Mouse (Mus musculus): ENCODE results near the gene Card14.

Card14 gene

DNA sequence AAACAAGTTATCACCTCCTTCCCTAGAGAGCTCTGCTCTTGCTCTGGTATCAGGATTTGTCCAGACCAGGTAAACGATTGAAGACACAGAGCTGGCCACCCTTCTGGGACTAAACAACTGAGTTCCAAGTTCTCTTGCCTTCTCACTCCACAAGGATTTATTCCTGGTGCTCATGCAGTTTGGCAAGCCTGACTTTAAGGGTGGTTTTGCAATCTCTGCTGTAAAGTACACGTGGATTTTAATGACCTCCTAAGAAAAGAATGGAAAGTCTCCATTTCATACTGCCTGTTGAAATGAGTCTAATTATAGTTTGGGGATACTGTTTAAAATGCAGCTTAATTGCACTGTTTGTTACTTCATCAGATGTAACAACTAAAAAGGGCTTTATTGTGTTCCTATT is 6.6 kb upstream of the Card14 start:
- no peak for DNase-seq (ENCODE audit: extremely low spot score, low spot score)

DNA sequence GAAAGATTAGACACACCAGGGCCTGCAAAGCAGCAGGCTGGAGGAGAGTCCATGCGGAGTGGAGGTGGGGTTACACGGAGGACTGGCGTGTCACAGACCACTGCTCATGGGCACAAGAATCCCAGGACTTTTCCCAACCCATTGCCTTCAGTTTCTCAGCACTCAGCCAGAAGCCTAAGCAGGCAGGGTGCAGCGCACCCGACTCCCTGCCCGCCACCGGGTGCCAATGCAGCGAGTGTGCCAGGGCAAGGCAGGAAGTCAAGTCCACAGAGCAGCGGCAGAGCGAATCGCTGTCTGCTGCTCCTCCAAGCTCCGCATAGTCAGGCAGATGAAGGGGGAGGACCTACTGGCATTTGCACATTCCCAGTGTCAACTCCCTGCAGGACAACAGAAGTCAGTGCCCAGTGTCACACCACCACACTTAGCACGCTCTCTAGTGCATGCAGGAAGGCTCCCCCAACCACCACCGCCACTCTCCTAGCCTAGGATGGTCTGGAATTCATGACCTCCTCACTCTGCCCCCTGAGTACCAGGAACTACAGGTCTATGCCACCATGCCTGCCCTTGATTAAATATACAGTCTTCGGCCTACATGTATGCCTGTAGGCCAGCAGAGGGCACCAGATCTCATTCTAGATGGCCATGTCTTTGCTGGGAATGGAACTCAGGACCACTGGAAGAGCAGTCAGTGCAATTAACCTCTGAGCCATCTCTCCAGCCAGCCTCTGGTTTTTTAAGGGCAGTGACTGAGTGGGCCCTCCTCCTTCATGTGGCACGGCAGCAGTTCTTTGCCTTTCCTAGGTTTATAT is 2.5 kb upstream of the Card14 start:
- peak; percentile 55 for DNase-seq (ENCODE audit: extremely low spot score, low spot score)

DNA sequence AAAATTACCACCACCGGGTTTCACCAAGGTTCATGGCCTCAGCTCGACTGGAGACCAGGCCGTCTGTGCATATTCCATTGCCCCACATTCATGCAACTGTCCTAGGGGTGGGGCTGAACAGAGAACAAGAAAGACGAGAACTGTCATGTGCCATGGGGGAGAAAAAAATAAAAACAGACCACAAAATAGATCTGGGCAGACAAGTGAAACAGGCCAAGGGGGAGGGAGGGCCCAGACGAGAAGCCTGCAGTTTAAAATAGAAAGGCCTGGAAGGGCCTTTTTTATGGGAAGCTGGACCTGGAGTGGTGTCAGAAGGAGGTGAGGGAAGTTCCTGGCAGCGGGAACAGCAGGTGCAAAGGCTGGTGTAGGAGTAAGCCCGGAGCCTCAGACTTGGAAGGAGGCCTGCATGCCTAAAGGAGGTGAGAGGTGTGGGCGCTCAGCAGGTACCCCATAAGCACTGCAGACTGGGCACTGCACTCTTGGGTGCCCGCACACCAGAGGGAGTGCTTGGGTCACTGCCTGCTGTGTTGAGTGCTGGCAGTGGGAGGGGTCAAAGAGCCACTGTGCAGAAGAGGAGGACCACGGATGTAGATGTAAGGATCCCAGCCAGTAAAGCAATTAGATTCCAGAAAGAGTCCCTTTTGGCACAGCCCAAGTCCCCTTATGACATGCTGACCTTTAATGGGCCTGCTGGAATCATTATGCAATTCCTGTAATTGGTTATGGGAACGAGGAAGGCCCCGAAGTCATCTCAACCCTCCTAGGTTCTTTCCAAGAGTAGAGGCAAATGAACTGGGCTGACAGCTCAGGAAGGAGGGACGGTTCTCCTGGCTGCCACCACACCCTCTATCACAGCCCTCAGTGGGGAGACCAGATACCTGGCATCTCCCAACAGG is 558 bp upstream of the Card14 start:
- no peak for DNase-seq (ENCODE audit: extremely low spot score, low spot score)

DNA sequence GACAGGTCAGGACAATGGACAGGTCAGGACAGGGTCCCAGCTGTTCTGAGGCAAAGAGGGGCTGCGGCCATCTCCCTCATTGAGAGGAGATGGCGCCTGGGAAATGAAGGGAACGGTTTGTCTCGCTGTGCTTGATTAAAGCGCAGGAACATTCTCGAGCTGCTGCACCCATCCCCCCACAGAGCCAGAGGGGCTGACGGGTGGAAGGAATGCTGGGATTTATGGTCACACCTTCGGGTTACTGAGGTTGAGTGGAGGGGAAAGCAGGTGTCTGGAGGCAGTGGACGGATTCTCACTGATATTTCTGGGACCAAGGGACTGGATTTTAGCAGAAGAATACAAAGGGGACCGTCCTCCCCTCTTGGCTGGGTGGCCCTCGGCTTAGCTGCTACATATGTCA is 348 bp downstream of the Card14 start:
- DNase-seq (ENCODE audit: extremely low spot score, low spot score), result no peak

DNA sequence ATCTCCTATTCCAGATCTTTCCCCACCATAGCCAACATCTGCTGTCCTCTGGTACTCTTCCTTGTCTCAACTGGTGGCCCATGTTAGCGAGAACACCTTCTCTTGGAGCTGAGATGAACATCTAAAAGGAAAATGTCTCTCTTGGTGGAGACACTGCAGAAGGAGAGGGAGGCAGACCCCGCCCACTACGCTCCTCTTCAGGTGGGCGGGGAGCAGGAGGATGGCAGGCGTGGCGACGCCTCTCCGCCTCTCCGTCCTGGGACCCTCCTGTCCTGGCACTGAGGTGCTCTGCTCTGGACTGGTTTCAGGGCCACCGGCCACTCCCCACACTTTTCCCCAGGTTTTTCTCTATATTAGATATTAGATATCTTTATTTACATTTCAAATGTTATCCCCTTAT is 3.1 kb downstream of the Card14 start:
- no peak for DNase-seq (ENCODE audit: extremely low spot score, low spot score)

DNA sequence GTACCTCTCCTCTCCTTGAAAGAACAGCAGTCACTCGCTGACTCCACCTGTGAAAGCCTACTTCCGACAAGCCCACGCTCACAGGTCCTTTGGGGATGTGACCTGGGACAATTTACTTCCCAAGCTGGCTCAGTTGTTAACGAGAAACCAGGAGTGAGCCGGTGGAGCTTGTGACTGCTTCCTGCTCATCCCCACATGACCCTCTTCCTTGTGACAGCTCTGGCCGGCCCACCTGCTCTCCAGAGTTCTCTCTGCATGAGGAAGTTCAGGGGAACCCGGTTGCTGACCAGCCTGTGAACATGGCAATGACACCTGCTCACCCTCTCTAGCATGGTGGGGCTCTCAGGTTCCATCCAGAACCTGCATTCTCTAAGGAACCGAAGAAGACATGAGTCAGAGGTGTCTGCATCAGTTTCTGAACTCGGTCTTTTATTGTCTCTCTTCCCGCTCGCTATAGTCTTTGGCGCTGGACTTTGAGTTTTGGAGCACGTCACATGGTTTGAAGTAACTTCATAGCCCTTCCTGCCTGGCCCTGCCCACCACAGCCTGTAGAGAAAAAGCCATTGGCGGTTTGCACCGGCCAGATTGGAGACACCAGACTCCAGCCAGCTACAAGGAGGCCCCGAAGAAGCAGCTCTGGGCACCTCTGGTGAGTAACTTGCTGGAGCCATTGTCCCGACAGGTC is 6.8 kb downstream of the Card14 start:
- DNase-seq (ENCODE audit: extremely low spot score, low spot score), result no peak

DNA sequence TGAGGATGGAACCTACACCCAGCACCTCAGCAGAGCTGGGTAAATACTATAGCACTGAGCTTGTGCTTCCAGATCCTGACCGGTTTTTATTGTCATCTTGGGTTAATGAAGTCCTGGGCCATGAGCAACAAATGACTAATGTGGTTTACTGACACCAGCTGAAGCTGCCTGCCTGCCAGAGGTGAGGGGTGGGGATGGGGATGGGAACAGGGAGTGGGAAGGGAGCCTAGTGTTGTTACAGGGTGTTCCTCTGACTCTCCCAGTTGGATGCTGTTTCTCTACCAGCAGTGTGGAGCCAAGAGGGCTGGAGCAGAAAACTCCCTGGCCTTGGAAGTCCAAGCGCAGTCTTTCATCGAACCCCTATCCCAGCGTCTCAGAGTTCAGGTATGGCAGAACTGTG is 9.2 kb downstream of the Card14 start:
- no peak for DNase-seq (ENCODE audit: extremely low spot score, low spot score)

DNA sequence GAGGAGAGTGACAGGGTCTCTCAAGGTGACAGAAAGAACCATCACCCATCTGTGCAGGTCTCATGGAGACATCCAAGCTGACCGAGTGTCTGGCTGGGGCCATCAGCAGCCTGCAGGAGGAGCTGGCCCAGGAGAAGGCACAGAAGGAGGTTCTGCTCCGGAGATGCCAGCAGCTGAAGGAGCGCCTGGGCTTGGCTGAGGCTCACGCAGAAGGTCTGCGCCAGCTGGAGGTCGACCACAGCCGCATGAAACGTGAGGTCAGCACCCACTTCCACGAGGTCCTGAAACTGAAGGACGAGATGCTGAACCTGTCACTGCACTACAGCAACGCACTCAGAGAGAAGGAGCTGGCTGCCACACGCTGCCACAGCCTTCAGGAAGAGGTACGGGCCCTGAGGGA is 15.0 kb downstream of the Card14 start:
- DNase-seq (ENCODE audit: extremely low spot score, low spot score), result no peak

DNA sequence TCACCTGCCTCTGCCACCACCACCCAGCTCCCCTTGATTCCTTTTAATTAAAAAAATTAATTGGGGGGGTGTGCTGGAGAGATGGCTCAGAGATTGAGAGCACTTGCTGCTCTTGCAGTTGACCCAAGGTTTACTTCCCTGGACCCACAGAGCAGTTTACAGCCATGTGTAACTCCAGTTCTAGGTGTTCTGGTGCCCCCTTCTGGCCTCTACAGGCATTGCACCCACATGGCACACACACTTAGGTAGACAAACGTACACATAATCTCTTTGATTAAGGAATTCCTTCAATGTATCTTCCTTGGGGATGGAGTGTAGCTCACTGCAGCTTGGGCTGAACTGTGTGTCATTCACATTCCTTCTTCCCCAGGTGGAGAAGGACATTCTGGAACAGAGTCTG is 17.5 kb downstream of the Card14 start:
- DNase-seq (ENCODE audit: extremely low spot score, low spot score), result no peak

DNA sequence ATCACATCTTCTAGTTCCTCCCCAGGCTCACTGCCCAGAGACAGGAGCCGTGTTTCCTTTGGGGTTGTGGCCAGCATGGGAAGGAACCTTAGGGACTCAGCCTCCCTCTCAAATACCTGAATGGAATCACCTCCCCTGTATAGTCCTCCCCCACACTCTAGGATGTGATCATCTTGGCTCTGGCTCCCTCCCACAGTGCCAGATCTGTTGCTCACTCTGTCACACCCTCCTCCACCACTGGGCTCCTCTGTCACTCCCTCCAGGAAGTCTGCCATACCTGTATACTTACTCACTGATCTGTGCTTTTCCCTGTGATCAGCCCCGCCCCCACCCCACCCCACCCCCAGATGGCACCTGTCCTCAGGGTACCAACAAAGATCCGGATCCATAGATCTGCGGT is 23.0 kb downstream of the Card14 start:
- DNase-seq (ENCODE audit: extremely low spot score, low spot score), result no peak

DNA sequence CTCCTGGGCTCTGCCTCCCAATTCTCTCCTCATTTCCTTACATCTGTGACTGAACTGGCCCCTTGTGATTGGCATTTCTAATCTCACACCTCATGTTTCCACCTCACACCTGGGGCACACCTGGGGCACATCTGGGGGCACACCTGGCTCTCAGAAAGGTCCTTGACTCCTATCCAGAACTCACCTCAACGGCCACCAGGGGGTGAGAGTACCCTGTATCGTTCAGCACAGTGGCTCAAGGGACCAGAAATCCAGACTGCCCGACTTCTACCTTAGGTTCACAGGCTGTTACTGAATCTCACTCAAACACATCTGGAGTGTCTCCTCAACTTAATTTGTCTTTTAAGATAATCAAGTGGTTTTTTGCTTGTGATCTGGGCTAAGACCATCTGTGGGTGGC is 24.4 kb downstream of the Card14 start:
- no peak for DNase-seq (ENCODE audit: extremely low spot score, low spot score)

DNA sequence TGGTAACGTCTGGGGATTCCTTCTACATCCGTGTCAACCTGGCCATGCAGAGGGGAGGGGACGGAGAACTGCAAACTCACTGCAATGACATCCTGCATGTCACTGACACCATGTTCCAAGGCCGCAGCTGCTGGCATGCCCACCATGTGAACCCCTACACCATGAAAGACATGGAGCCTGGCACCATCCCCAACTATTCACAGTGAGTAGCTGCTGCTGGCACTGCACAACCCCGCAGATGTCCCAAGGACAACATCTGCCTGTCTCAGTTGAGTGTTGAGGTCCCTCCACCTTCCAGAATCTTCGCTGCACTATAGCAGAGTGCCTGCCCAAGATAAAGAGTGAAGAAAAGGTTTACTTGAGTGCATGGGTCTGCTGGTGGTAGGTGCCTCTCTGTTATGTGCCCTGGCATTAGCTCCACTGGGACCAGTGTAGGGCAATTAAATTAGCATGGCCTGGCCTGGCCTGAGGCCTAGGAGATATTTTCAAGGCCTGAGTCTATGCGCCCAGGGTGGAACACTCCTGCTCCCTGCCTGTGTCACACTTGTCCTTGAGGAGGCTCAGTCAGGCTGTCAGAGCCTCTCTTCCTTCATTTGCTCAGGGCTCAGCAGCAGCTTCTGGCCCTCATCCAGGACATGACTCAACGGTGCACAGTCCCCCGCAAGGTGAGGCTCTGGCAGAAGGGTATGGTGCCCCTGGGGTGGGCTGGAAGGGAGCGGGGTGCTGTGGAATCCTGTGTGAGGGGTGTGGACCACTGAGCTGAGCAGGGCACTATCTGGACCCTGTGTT is 30.9 kb downstream of the Card14 start:
- no peak for DNase-seq (ENCODE audit: extremely low spot score, low spot score)

DNA sequence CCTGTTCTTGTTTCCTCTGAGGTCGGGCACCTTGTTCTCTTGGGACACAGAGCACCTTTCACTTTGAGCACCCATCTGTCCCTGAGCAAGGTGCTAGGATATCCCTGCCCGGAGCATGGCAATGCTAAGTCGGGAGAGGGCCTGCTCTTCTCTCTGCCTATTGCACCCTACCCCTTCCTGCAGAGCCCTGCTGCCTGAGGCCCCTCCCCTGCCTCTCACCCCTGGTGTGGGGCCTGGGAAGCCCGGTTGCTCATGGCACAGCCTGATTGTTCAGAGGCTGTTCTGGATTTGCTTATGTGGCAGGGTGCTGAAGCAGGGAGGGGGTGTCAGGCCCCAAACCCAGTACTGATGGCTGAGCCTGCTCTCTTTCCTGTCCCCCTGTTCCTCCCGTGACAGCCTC is 31.6 kb downstream of the Card14 start:
- no peak for DNase-seq (ENCODE audit: extremely low spot score, low spot score)

DNA sequence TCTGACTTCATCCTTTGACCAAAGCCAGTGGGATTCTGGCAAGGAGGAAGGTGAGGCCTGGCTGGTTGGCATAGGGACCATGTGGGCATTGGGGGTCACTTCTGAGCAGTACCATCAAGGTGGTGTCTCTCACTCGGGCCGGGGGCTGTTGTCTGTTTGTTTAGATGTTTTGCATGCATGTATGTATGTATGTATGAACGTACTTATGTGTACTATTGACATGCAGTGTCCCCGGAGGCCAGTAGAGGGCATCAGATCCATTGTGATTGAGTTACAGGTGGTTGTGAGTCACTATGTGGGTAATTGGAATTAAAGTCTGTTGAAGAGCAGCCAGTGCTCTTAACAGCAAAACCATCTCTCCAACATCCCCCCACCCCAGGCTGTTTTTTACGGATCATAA is 32.1 kb downstream of the Card14 start:
- DNase-seq (ENCODE audit: extremely low spot score, low spot score), result peak; percentile 80

DNA sequence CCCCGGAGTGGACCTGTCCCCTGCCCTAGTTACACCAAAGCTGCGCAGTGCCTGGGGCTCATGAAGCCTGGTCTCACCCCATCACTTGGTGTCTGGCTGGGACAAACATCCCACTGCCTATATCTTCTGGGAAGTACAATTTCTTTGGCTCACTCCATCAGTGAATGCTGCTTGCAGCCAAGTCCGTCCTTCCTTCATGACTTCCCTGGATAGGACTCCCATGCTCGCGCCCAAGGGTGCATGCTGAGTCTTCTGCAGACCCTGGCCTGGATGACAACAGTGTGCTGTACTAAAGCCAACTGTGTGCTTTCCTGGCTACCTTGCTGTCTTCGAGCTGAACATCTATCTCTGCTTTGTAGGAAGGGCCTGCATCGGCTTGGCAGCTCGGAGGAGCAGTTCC is 36.6 kb downstream of the Card14 start:
- no peak for DNase-seq (ENCODE audit: extremely low spot score, low spot score)

DNA sequence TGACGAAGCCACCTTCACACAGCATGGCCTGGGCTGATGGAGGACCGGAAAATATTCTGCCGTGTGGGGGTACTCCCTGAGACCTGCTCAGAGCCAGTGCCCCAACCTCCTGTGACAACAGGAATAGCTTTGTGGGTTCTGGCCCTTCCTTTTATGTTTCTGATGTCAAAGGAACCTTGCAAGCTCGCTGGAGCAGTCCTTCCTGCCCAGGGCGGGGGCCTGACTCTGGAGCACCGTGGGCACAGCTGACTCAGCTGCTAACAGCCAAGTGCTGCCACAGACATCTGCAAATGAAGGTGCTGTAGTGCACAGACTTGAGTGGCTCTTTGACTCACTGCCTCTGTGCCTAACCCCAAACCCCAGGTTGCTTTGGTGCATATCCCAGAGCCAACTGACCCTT is 37.3 kb downstream of the Card14 start:
- no peak for DNase-seq (ENCODE audit: extremely low spot score, low spot score)

DNA sequence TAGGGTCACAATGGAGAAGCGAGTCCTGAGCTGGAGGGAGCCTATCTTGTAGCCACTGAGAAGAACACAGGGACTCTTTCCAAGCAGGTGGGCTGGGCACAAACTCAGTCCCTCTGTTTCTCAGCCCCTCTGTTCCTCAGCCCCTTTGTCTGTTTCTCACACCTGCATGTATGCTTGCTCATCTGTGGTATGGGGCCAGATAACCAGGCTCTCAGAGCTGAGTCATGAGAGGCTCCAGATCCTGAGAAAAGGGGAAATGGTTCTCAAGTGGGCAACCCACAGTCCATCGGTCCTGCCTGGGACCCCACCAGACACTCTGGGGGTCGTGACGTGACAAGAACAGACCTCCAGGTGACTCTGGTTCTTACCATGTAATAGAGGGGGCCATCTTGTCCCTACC is 39.6 kb downstream of the Card14 start:
- no peak for DNase-seq (ENCODE audit: extremely low spot score, low spot score)

DNA sequence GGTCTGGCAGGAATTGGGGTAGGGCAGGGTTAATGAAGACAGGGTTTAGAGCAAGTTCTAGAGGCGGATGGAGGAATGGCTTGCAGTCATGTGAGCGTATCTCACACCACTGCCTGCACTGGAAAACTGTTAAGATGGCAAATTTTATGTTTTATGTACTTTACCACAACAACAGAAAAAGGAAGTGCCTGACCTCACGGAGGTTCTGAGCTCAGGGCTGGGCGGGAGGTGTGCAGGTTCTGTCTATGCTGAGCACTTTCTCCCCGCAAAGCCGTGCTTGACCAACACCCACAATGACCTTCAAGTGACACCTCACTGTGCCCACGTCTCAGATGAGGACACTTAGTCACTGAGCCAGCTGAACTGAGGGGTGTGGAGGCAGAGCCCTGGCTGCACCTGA is 44.5 kb downstream of the Card14 start:
- DNase-seq (ENCODE audit: extremely low spot score, low spot score), result no peak

DNA sequence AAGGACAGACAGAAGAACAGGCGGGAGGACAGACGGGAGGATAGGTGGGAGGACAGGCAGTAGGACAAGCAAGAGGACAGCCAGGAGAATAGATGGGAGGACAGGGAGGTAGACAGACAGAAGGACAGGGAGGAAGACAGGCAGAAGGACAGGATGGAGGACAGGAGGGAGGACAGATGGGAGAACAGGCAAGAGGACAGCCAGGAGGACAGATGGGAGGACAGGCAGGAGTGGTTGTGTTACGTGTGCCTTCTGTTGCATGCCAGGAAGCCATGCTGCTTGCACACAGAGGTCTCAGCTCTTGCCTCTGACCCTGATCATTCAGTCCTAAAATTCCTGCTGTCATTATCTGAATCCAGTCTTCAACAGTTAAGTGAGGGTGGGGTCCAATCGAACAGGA is 46.4 kb downstream of the Card14 start:
- DNase-seq (ENCODE audit: extremely low spot score, low spot score), result no peak

DNA sequence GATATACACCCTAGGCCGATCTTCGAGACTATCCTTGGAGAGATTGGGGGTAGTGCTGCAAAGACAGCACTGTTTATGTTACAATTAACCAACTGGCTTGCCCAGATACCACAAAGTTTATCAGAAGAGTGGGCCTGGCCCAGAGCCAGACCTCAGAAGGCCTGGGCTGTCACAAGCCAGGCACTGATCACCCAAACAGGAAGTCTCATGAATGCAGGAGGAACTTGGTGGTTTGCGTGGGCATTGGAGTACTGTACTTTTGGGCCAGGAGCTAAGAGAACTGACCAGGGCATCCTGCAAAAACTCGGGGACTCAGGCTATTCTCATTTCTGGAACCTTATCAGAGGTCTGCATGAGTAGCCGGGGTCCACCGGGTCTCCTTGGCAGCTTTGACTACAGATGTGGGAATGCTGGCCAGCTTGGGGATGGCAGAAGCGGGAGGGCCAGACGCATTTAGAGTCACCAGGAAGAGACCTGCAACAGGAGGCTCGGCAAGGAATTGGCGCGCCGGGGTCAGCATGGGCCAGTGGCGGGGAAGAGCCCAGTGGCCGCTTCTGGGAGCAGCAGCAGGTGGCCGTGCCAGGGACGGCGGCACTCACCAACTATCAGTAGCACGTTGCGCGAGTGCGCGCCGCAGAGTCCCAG is 47.4 kb downstream of the Card14 start:
- DNase-seq (ENCODE audit: extremely low spot score, low spot score), result no peak
